Mouse (Mus musculus) erythroblast, embryonic 14.5 days (primary cell): ENCODE data around the gene Cym.

ENCODE experiments used
- GATA1 ChIP-seq: IDR thresholded peaks from 2 replicates; pipeline ENCODE4 v1.6.1; 2012; ENCODE audit warnings: low read length, inconsistent platforms, mixed read lengths
- TAL1 ChIP-seq: IDR thresholded peaks from 3 replicates; pipeline ENCODE4 v1.6.1; 2012; ENCODE audit warnings: low read length, inconsistent platforms, mixed read lengths

DNA sequence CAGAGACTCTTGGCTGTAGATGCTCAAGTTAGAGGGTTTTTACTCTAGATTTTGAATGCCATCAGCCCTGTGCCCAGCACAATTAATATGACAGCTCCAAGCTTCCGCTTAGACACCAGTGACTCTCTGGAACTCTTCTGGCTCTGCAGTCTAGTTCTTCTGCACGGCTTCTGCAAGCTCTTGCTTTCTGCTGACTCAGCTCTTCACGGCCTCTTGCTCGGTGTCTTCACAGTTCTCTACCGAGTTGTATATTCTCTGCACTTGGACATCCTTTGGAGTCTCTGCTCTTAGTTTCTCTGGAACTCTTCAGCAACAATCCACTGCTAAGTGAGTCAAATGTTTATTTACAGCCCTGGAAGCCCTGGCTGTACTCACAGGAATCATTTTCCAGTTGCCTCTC lies 32.4 kb upstream of the Cym start:
- no peak for TF ChIP-seq TAL1
- no peak for TF ChIP-seq GATA1
